Mouse (Mus musculus) CD4-positive helper T cell, adult 2 months (primary cell): ENCODE data around the gene Gata5.

ENCODE experiments used
- DNase-seq: peaks from one replicate; pipeline ENCODE4 v3.0.0-alpha.2; 2012; ENCODE audit warnings: low read depth, missing footprints, low spot score

Gata5 gene

GRCm38 (mm10) chr2:180334551-180334986, at the start of gene Gata5:
Gene Gata5 (minus strand): TSS chr2:180334699.
- no peak for DNase-seq

GRCm38 (mm10) chr2:180376730-180377129, 42.2 kb upstream of the Gata5 start:
- no peak for DNase-seq

GRCm38 (mm10) chr2:180373256-180373655, 38.8 kb upstream of the Gata5 start:
- DNase-seq = no peak

- no peak for DNase-seq
These were observed 33.9 kb upstream of the Gata5 start for GRCm38 (mm10) chr2:180368359-180368758.

GRCm38 (mm10) chr2:180367350-180367749, 32.9 kb upstream of the Gata5 start:
- DNase-seq = no peak

- DNase-seq = no peak
These were observed 28.9 kb upstream of the Gata5 start for GRCm38 (mm10) chr2:180363434-180363720.

- no peak for DNase-seq
These were observed 28.3 kb upstream of the Gata5 start for GRCm38 (mm10) chr2:180362585-180363433.

- DNase-seq = no peak
These were observed 24.6 kb upstream of the Gata5 start for GRCm38 (mm10) chr2:180359062-180359461.

- DNase-seq = peak; percentile 57
These were observed 18.8 kb upstream of the Gata5 start for GRCm38 (mm10) chr2:180353338-180353737.

- DNase-seq = peak; percentile 27
These were observed 16.2 kb upstream of the Gata5 start for GRCm38 (mm10) chr2:180350700-180351099.

GRCm38 (mm10) chr2:180346820-180347497, 12.5 kb upstream of the Gata5 start:
- DNase-seq = peak; percentile 79

- DNase-seq = no peak
These were observed 8.6 kb upstream of the Gata5 start for GRCm38 (mm10) chr2:180343092-180343491.

- DNase-seq = no peak
These were observed 7.7 kb upstream of the Gata5 start for GRCm38 (mm10) chr2:180342189-180342588.

GRCm38 (mm10) chr2:180341229-180341628, 6.7 kb upstream of the Gata5 start:
- DNase-seq = no peak

GRCm38 (mm10) chr2:180339886-180340285, 5.4 kb upstream of the Gata5 start:
- no peak for DNase-seq

- no peak for DNase-seq
These were observed 535 bp downstream of the Gata5 start for GRCm38 (mm10) chr2:180333778-180334550.

- no peak for DNase-seq
These were observed 5.0 kb downstream of the Gata5 start for GRCm38 (mm10) chr2:180329466-180329865.

- DNase-seq = no peak
These were observed 11.7 kb downstream of the Gata5 start for GRCm38 (mm10) chr2:180322674-180323355.

GRCm38 (mm10) chr2:180320216-180320615, 14.3 kb downstream of the Gata5 start:
- DNase-seq = no peak

- no peak for DNase-seq
These were observed 16.9 kb downstream of the Gata5 start for GRCm38 (mm10) chr2:180317591-180317990.

- no peak for DNase-seq
These were observed 20.2 kb downstream of the Gata5 start for GRCm38 (mm10) chr2:180314292-180314691.

- DNase-seq = no peak
These were observed 23.4 kb downstream of the Gata5 start for GRCm38 (mm10) chr2:180311147-180311546.
